ENCODE assay signal across 13 mouse cellular contexts in genomic region chr4:80047956-80048355, GRCm38 (mm10).
DNase-seq lines count a peak whose midpoint lies in the region; ATAC-seq lines count a peak whose summit lies in the region.
"Had no signal": no experiment of that assay in that cellular context is flagged by ENCODE, and none has a peak within 500 bp of the region (broad histone marks: within the 10 kb centered on the region; RNA-seq: fewer than 3 reads in every experiment).

No protein-coding gene starts in this region.

- H3K9ac ChIP-seq in limb, embryonic 12.5 days (replicated peaks) = no peak overlapping the region
- H3K9ac ChIP-seq: limb, embryonic 15.5 days had no signal

- no peak overlapping the region for H3K4me2 ChIP-seq in limb, embryonic 12.5 days
- H3K4me2 ChIP-seq: limb, embryonic 15.5 days had no signal

- H3K27me3 ChIP-seq in limb, embryonic 12.5 days = no peaks in the 10 kb centered on the region
- H3K27me3 ChIP-seq in limb, embryonic 10.5 days (ENCODE audit: low read depth, poor library complexity, severe bottlenecking) = no peaks in the 10 kb centered on the region
- H3K27me3 ChIP-seq: limb, embryonic 15.5 days had no signal

- H3K27ac ChIP-seq in limb, embryonic 12.5 days = no peak overlapping the region
- no peak overlapping the region for H3K27ac ChIP-seq in limb, embryonic 10.5 days
- H3K27ac ChIP-seq: gastrocnemius, adult 2 months; limb, embryonic 15.5 days had no signal

- no peaks in the 10 kb centered on the region for H3K4me1 ChIP-seq in limb, embryonic 12.5 days (replicated peaks)
- no peaks in the 10 kb centered on the region for H3K4me1 ChIP-seq in limb, embryonic 10.5 days
- H3K4me1 ChIP-seq: limb, embryonic 15.5 days had no signal

- peak; percentile 83; the same call in 1 of the 2 replicates for ATAC-seq in limb, embryonic 12.5 days (ENCODE audit: insufficient number of reproducible peaks, insufficient read depth, low FRiP score, low TSS enrichment, low read depth)
- ATAC-seq: lung, postnatal 0 days had no signal

- H3K36me3 ChIP-seq in limb, embryonic 12.5 days = no peaks in the 10 kb centered on the region
- H3K36me3 ChIP-seq in limb, embryonic 10.5 days = no peaks in the 10 kb centered on the region
- H3K36me3 ChIP-seq: limb, embryonic 15.5 days had no signal

- H3K4me3 ChIP-seq in limb, embryonic 12.5 days (replicated peaks) = no peak overlapping the region
- H3K4me3 ChIP-seq in limb, embryonic 10.5 days = no peak overlapping the region
- H3K4me3 ChIP-seq: gastrocnemius, adult 2 months; limb, embryonic 15.5 days had no signal

- H3K9me3 ChIP-seq in limb, embryonic 12.5 days = no peaks in the 10 kb centered on the region
- H3K9me3 ChIP-seq in limb, embryonic 10.5 days (replicated peaks) = no peaks in the 10 kb centered on the region
- H3K9me3 ChIP-seq: limb, embryonic 15.5 days had no signal

- DNase-seq in limb, embryonic 10.5 days (ENCODE audit: low spot score) = no peak
- peak; percentile 9 to 11 for DNase-seq in frontal cortex, postnatal 25 days (ENCODE audit: low spot score in 2 of 2)
- peak; percentile 53 to 64 for DNase-seq in left cerebral cortex, adult 18-20 months (ENCODE audit: low spot score in 2 of 2)
- DNase-seq in right cerebral cortex, postnatal 14 days = peak; percentile 26
- no peak for DNase-seq in gastrocnemius, postnatal 36 days
- DNase-seq in natural killer cell, adult 2 months (ENCODE audit: low spot score in 2 of 2) = no peak
- no peak for DNase-seq in spleen, postnatal 4 days (ENCODE audit: low spot score in 2 of 2)
- DNase-seq: gastrocnemius, adult 2 months; heart, postnatal 14 days; kidney, adult 11 months had no signal

- WGBS in limb, embryonic 12.5 days = 53% methylated on average over 6 of the region's 6 CpGs
- WGBS in limb, embryonic 10.5 days = 84% methylated on average over 6 of the region's 6 CpGs

- intact Hi-C loops in gastrocnemius, postnatal 36 days (cut with DNase I) = no loop called here

Comparison
In these comparisons a context has a peak if more than half of its experiments do, and no peak if none do; other contexts are left out.
1. DNase-seq: peak in frontal cortex, postnatal 25 days (2 of 2), left cerebral cortex, adult 18-20 months (2 of 2) and right cerebral cortex, postnatal 14 days (single experiment); none in limb, embryonic 10.5 days (single experiment), gastrocnemius, postnatal 36 days (0 of 2), natural killer cell, adult 2 months (0 of 2) and spleen, postnatal 4 days (0 of 2).